In genomic region chr11:69150444-69150843, GRCm38 (mm10) we compare ENCODE assay signal across 8 mouse cellular contexts. TPM values are rescaled to one million over a fixed set of nuclear protein-coding genes. Genes with fewer than 3 reads are reported as not detected.
A peak's percentile ranks its signal among the peaks of the same experiment; 100 is the strongest.
DNase-seq lines count a peak whose midpoint lies in the region; ATAC-seq lines count a peak whose summit lies in the region.

No protein-coding gene starts in this region.

- peaks cover 4% of the 10 kb centered on the region; the same call in 1 of the 2 replicates for H3K4me1 ChIP-seq in liver, embryonic 12.5 days

- no peak overlapping the region for H3K27ac ChIP-seq in liver, embryonic 12.5 days

- no peaks in the 10 kb centered on the region for H3K9me3 ChIP-seq in liver, embryonic 12.5 days (replicated peaks)

- ATAC-seq in liver, embryonic 12.5 days: no peak

- H3K27me3 ChIP-seq in liver, embryonic 12.5 days (replicated peaks): peaks cover 50% of the 10 kb centered on the region

- peak; percentile 71 for DNase-seq in 3T3-L1 (ENCODE audit: low read depth, low spot score)
- DNase-seq in T-cell, adult 2 months (ENCODE audit: low spot score): peak; percentile 70
- DNase-seq in cerebellum, postnatal 36 days: peak; percentile 78 to 81
- DNase-seq in gastrocnemius, postnatal 36 days: peak; percentile 32 to 44
- peak; percentile 76 for DNase-seq in kidney, adult 18-20 months
- DNase-seq in naive thymus-derived CD4-positive, alpha-beta T cell, adult 2 months (ENCODE audit: low read depth): peak; percentile 76
- DNase-seq in testis, postnatal 10 days (ENCODE audit: low spot score): peak; percentile 91

- intact Hi-C loops in gastrocnemius, postnatal 36 days (cut with DNase I): loop anchor here (1.0 kb wide), 1 partner anchor 83 kb away; no protein-coding TSS in a partner anchor

- H3K36me3 ChIP-seq in liver, embryonic 12.5 days: no peaks in the 10 kb centered on the region

- WGBS in liver, embryonic 12.5 days (ENCODE audit: insufficient replicate concordance): under 1% methylated on average over 7 of the region's 7 CpGs

- H3K9ac ChIP-seq in liver, embryonic 12.5 days: no peak overlapping the region

- peak overlapping the region; percentile 30; the same call in 1 of the 2 replicates for H3K4me2 ChIP-seq in liver, embryonic 12.5 days

- H3K4me3 ChIP-seq in liver, embryonic 12.5 days: no peak overlapping the region

RNA-seq across cellular contexts. Expression of gene Alox12b, which starts 6.3 kb away (rescaled TPM):
- not detected for total RNA-seq in gastrocnemius, postnatal 36 days (2021)
- polyA plus RNA-seq in liver, embryonic 12.5 days (2016; fragmentation: Nextera tagmentation; extraction: Ambion mirVana): not detected in 2 replicates

RNA-seq across cellular contexts. Expression of gene Aloxe3, which starts 24.7 kb away (rescaled TPM):
- total RNA-seq in gastrocnemius, postnatal 36 days (2021): not detected
- polyA plus RNA-seq in liver, embryonic 12.5 days (2016; fragmentation: Nextera tagmentation; extraction: Ambion mirVana): not detected in 2 replicates

RNA-seq across cellular contexts. Expression of gene 9130213A22Rik, which starts 28.1 kb away (rescaled TPM):
- total RNA-seq in gastrocnemius, postnatal 36 days (2021): not detected
- polyA plus RNA-seq in liver, embryonic 12.5 days (2016; fragmentation: Nextera tagmentation; extraction: Ambion mirVana): 0.14 TPM in 1 of 2 replicates, not detected in the other

RNA-seq across cellular contexts. Expression of gene Hes7, which starts 30.2 kb away (rescaled TPM):
- total RNA-seq in gastrocnemius, postnatal 36 days (2021): not detected
- polyA plus RNA-seq in liver, embryonic 12.5 days (2016; fragmentation: Nextera tagmentation; extraction: Ambion mirVana): 0.44 and 0.46 TPM in 2 replicates

RNA-seq across cellular contexts. Expression of gene Alox8, which starts 47.2 kb away (rescaled TPM):
- not detected for total RNA-seq in gastrocnemius, postnatal 36 days (2021)
- polyA plus RNA-seq in liver, embryonic 12.5 days (2016; fragmentation: Nextera tagmentation; extraction: Ambion mirVana): not detected in 2 replicates

Comparison
In these comparisons a context has a peak if more than half of its experiments do, and no peak if none do; other contexts are left out.
1. DNase-seq: peak in every context shown above with its lines; median percentile 91 in testis, postnatal 10 days; 80 in cerebellum, postnatal 36 days; 76 in kidney, adult 18-20 months; 76 in naive thymus-derived CD4-positive, alpha-beta T cell, adult 2 months; 71 in 3T3-L1; 70 in T-cell, adult 2 months; 38 in gastrocnemius, postnatal 36 days.